Mouse (Mus musculus) ES-Bruce4 (cell line): ENCODE data around the gene Nrxn1. TPM values are rescaled to one million over a fixed set of nuclear protein-coding genes. Genes with fewer than 3 reads are reported as not detected.
A peak's percentile ranks its signal among the peaks of the same experiment; 100 is the strongest.

ENCODE experiments used
- H3K27ac ChIP-seq: 2 replicates; pipeline ENCODE4 v1.5.1; 2012; ENCODE audit warnings: low read length, inconsistent platforms; ENCODE audit not compliant: insufficient read depth
- H3K27me3 ChIP-seq: 2 replicates; pipeline ENCODE4 v1.6.1; 2012; ENCODE audit warnings: mild to moderate bottlenecking, low read length, inconsistent platforms; ENCODE audit not compliant: control insufficient read depth, poor library complexity, insufficient read depth, severe bottlenecking
- H3K36me3 ChIP-seq: 2 replicates; pipeline ENCODE4 v1.6.1; 2012; ENCODE audit warnings: inconsistent platforms, mild to moderate bottlenecking, low read length, moderate library complexity; ENCODE audit not compliant: control insufficient read depth, poor library complexity, insufficient read depth, severe bottlenecking
- H3K4me1 ChIP-seq: one replicate; pipeline ENCODE4 v1.8.1; 2011; ENCODE audit warnings: low read length; ENCODE audit not compliant: control insufficient read depth, insufficient read depth
- H3K4me3 ChIP-seq: 2 replicates; pipeline ENCODE4 v1.5.1; 2011; ENCODE audit warnings: low read depth, mild to moderate bottlenecking, low read length
- H3K9ac ChIP-seq: 2 replicates; pipeline ENCODE4 v1.6.1; 2012; ENCODE audit warnings: low read depth, mild to moderate bottlenecking, inconsistent platforms; ENCODE audit not compliant: poor library complexity, severe bottlenecking
- H3K9me3 ChIP-seq: replicated peaks from 2 replicates; pipeline ENCODE4 v1.6.1; 2012; ENCODE audit warnings: mild to moderate bottlenecking, low read length, inconsistent platforms; ENCODE audit not compliant: control insufficient read depth, poor library complexity, insufficient read depth, severe bottlenecking
- CTCF ChIP-seq: IDR thresholded peaks from one replicate; pipeline ENCODE4 v1.8.1; 2011; ENCODE audit warnings: low read depth, low read length
- EP300 ChIP-seq: IDR thresholded peaks from 2 replicates; pipeline ENCODE4 v1.6.1; 2011; ENCODE audit warnings: low read depth, low read length; ENCODE audit not compliant: insufficient read depth
- POLR2A ChIP-seq: IDR thresholded peaks from one replicate; pipeline ENCODE4 v1.8.1; 2011; ENCODE audit warnings: low read length; ENCODE audit not compliant: insufficient read depth
- polyA plus RNA-seq: library from polyadenylated mRNA; stranded (reverse); fragments of >200 nt; gene quantifications from 2 replicates; pipeline ENCODE4 v1.2.4, GENCODE M21; 2011; ENCODE audit warnings: low read depth; ENCODE audit not compliant: missing spikeins, insufficient read depth, insufficient read length

The Nrxn1 gene
- polyA plus RNA-seq, 1 experiment = 5.6 TPM

DNA sequence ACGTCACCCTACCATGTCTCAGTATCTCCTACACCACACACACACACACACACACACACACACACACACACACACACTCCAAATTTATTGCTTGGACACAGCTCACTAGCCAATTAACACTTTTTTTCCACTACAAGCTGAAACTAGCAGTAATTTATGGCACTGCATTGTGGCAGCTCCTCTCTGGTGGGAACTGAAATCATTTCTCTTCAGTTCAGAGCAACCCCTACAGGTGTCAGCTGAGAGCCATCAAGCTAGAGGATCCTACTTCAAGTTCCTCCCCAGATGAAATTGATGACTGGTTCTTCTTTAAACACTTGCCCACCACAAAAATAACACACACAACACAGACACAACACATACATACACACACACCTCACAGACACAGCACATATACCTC lies 2.2 kb downstream of the Nrxn1 start:
- H3K4me3 ChIP-seq = no peak overlapping the region
- no peaks in the 10 kb centered on the region for H3K9me3 ChIP-seq
- H3K27me3 ChIP-seq = peaks cover 11% of the 10 kb centered on the region; the same call in 1 of the 2 replicates
- TF ChIP-seq POLR2A = no peak
- no peak for TF ChIP-seq CTCF
- no peak for TF ChIP-seq EP300
- H3K9ac ChIP-seq = no peak overlapping the region
- no peak overlapping the region for H3K27ac ChIP-seq
- no peaks in the 10 kb centered on the region for H3K36me3 ChIP-seq
- no peaks in the 10 kb centered on the region for H3K4me1 ChIP-seq

DNA sequence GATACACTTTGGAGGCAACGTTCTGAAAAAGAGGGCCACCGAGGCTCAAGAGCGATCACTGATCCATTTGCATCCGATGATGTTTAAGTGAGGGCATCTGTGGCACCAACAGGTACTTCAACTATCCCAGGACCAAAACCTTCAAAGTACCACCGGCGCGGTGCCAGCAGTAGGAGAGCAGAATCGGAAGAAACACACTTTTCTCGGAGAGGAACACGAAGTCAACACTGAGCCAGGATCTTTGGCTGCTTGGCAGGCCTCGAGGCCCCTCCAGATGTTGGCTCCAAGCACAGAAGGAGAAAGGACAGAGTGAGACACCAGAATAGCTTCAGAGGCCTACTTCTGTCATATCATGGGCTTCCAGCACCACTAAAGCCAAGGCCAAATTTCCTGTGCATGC lies 3.9 kb downstream of the Nrxn1 start:
- no peaks in the 10 kb centered on the region for H3K36me3 ChIP-seq
- no peaks in the 10 kb centered on the region for H3K4me1 ChIP-seq
- H3K27ac ChIP-seq = no peak overlapping the region
- no peak overlapping the region for H3K4me3 ChIP-seq
- H3K9ac ChIP-seq = no peak overlapping the region
- H3K9me3 ChIP-seq = no peaks in the 10 kb centered on the region
- TF ChIP-seq CTCF (no peak), POLR2A (no peak), EP300 (no peak)
- H3K27me3 ChIP-seq = peaks cover 11% of the 10 kb centered on the region; the same call in 1 of the 2 replicates

DNA sequence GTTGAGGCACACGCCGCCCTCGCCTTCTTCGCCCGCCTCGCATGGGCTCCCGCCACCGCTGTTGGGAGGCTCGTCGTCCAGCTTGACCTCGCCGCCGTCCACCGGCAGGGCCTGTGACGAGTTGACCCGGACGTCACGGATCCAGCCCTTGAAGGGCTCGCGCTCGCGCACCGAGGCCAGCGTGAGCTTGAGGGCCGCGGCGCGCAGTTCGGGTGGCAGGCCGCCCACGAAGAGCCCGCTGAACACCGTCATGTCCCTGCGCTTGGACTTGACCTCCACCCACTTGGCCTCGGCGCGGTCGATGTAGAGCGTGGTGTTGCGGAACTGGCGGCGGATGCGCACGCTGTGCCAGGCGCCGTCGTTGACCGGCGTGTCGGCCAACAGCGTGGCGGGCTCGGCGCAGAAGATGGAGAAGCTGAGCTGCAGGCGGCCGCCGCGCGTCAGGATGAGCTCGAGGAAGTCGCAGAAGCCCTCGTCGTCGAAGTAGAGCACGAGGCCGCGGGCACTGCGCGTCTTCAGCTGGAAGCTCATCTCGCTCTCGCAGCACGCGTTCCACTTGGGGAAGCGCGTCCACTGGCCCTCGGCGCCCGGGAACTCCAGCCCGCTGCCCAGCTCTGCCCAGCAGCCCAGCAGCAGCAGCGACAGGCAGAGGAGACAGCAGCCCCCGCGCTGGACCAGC lies 4.7 kb downstream of the Nrxn1 start:
- no peaks in the 10 kb centered on the region for H3K9me3 ChIP-seq
- H3K27me3 ChIP-seq = peaks cover 11% of the 10 kb centered on the region; the same call in 1 of the 2 replicates
- H3K4me1 ChIP-seq = no peaks in the 10 kb centered on the region
- H3K9ac ChIP-seq = no peak overlapping the region
- TF ChIP-seq EP300 (no peak), CTCF (no peak), POLR2A (no peak)
- no peaks in the 10 kb centered on the region for H3K36me3 ChIP-seq
- H3K27ac ChIP-seq = no peak overlapping the region
- H3K4me3 ChIP-seq = peak overlapping the region; percentile 45

DNA sequence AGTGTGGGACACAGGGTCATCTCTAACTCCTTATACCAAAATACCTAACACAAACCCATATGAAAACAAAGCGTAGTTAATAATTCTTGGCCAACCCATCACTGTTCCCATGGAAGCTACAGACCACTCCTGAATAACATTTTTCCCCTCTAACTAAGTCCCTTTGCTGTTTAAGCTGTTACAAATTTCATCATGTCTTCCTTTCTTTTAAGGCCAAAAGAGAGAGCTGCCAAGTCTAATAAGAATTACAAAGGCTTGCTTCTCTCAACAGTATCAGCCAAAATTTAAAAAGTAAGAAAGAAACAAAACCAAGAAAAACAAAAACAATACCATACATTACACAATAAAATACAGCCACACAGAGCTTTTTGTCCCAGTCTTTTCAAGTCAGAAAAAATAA lies 6.5 kb downstream of the Nrxn1 start:
- Histone ChIP-seq H3K9ac (no peak overlapping the region), H3K4me3 (no peak overlapping the region), H3K9me3 (no peaks in the 10 kb centered on the region), H3K27ac (no peak overlapping the region), H3K27me3 (peaks cover 11% of the 10 kb centered on the region; the same call in 1 of the 2 replicates), H3K4me1 (no peaks in the 10 kb centered on the region), H3K36me3 (no peaks in the 10 kb centered on the region)
- TF ChIP-seq POLR2A (no peak), EP300 (no peak), CTCF (no peak)

DNA sequence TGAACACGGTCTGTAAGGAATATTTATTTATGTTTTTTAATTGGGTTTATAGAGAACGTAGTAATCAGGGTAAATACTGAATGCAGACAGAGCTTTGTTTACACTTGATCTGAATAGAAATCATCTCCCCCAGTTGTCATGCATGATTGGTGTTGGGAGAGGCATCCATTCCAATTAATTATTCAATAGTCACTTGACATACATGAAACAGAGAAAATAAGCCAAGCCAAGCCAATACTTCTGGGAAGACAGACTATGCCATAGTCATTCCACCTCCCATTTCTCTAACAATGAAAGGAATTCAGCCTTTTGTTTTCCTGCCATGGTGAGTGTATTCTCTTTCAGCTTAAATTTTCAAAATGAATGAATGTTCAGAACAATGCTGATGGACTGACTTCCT lies 7.5 kb downstream of the Nrxn1 start:
- Histone ChIP-seq H3K9me3 (no peaks in the 10 kb centered on the region), H3K27me3 (peaks cover 11% of the 10 kb centered on the region; the same call in 1 of the 2 replicates), H3K36me3 (no peaks in the 10 kb centered on the region), H3K4me1 (no peaks in the 10 kb centered on the region), H3K9ac (no peak overlapping the region), H3K4me3 (no peak overlapping the region), H3K27ac (no peak overlapping the region)
- TF ChIP-seq POLR2A (no peak), EP300 (no peak), CTCF (no peak)

DNA sequence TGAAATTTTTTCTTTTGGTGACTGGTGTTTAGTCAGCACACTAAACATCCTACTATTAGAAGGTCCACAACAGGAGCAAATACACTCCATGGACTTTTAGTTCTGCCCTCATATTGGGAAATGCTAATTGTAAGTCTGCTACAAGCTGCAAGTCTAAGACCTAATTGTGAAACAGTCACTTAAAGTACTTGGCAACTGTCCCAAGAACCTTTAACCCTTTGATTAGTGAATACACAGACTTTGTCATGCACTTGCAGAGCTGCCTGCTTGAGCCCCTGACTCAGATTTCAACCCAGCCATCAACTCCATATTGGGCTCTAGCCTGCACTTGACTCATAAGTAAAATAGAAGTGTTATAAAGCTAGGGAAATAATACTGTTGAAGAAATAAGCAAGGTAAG lies 13.8 kb downstream of the Nrxn1 start:
- Histone ChIP-seq H3K4me3 (no peak overlapping the region), H3K9ac (no peak overlapping the region), H3K27me3 (no peaks in the 10 kb centered on the region), H3K4me1 (no peaks in the 10 kb centered on the region), H3K27ac (no peak overlapping the region), H3K36me3 (no peaks in the 10 kb centered on the region), H3K9me3 (no peaks in the 10 kb centered on the region)
- TF ChIP-seq CTCF (no peak), EP300 (no peak), POLR2A (no peak)
